Mouse (Mus musculus) stomach, embryonic 14.5 days (tissue): Measurements from ENCODE around the gene Apol6. TPM values are rescaled to one million over a fixed set of nuclear protein-coding genes. Genes with fewer than 3 reads are reported as not detected.

Experiments
- ATAC-seq: fragments of 200-750 bp; cut with Nextera tagmentation; 2 replicates; pipeline ENCODE4 v1.8.0; 2017; ENCODE audit warnings: low read depth, moderate TSS enrichment; ENCODE audit not compliant: insufficient number of reproducible peaks, insufficient read depth, low FRiP score
- H3K27ac ChIP-seq: fragments of 300-500 bp; sonication (generic); 2 replicates; pipeline ENCODE4 v1.5.1; 2014; ENCODE audit warnings: mild to moderate bottlenecking, low read length, moderate library complexity, mixed read lengths
- H3K27me3 ChIP-seq: fragments of 300-500 bp; sonication (generic); 2 replicates; pipeline ENCODE4 v1.6.1; 2014; ENCODE audit warnings: low read length, control low read depth, mixed read lengths; ENCODE audit not compliant: control insufficient read depth, insufficient read depth
- H3K36me3 ChIP-seq: fragments of 300-500 bp; sonication (generic); 2 replicates; pipeline ENCODE4 v1.6.1; 2014; ENCODE audit warnings: mild to moderate bottlenecking, control low read depth, low read length, moderate library complexity, mixed read lengths; ENCODE audit not compliant: control insufficient read depth, insufficient read depth
- H3K4me1 ChIP-seq: fragments of 300-500 bp; sonication (generic); 2 replicates; pipeline ENCODE4 v1.6.1; 2014; ENCODE audit warnings: low read length, control low read depth, mixed read lengths; ENCODE audit not compliant: control insufficient read depth, insufficient read depth
- H3K4me2 ChIP-seq: fragments of 300-500 bp; sonication (generic); replicated peaks from 2 replicates; pipeline ENCODE4 v1.6.1; 2014; ENCODE audit warnings: low read depth, low read length, control low read depth
- H3K4me3 ChIP-seq: fragments of 300-500 bp; sonication (generic); 2 replicates; pipeline ENCODE4 v1.5.1; 2014; ENCODE audit warnings: low read depth, low read length, control low read depth
- H3K9ac ChIP-seq: fragments of 300-500 bp; sonication (generic); replicated peaks from 2 replicates; pipeline ENCODE4 v1.6.1; 2014; ENCODE audit warnings: low read depth, mild to moderate bottlenecking, control low read depth, low read length, moderate library complexity, mixed read lengths
- H3K9me3 ChIP-seq: fragments of 300-500 bp; sonication (generic); 2 replicates; pipeline ENCODE4 v1.6.1; 2016; ENCODE audit warnings: low read depth, low read length, control low read depth; ENCODE audit not compliant: control insufficient read depth
- WGBS: fragments of 180-500 bp; shearing (Covaris S2); extraction: QIAGEN DNeasy Blood & Tissue Kit; methylation state at CpG from one replicate; pipeline ENCODE4 v1.1.7; 2014; 5-methylcytosine and 5-hydroxymethylcytosine counted together
- polyA plus RNA-seq: library from polyadenylated mRNA; unstranded; fragments of >200 nt; fragmentation: Nextera tagmentation; extraction: Ambion mirVana; gene quantifications from 2 replicates; pipeline ENCODE4 v1.2.1, GENCODE M21; 2014

Gene Apol6
- polyA plus RNA-seq, 1 experiment from 2014 or later, result 0.12 TPM

DNA sequence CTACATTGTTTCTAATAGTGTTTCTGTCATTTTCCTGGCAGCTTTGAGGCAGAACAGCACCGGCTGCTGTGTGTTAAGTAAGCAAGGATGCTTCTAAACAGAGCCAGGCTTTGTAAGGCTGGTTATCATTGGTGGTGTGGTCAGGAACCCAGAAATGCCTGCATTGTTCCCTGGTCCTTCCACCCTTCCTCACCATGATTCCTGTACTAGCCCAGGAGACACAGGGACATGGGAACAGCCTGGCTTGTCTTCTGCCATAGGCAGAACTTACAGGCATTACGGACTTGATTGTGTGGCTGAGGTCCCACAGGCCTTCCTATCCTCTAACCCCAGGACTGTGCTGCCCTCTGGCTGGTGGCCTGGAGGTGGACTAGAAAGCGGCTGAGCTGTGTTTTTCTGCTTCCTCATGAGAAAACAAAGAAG, 23.9 kb downstream of the Apol6 start:
- no peak overlapping the region for H3K4me2 ChIP-seq
- ATAC-seq, result no peak
- H3K4me1 ChIP-seq, result peaks cover 5% of the 10 kb centered on the region; the same call in 1 of the 2 replicates
- no peaks in the 10 kb centered on the region for H3K36me3 ChIP-seq
- H3K27me3 ChIP-seq, result no peaks in the 10 kb centered on the region
- no peak overlapping the region for H3K9ac ChIP-seq
- 49% methylated on average over 3 of the region's 3 CpGs for WGBS
- no peak overlapping the region for H3K27ac ChIP-seq
- no peaks in the 10 kb centered on the region for H3K9me3 ChIP-seq
- H3K4me3 ChIP-seq, result no peak overlapping the region

GRCm38 (mm10) chr15:77069019-77069418, 24.5 kb downstream of the Apol6 start:
- Histone ChIP-seq H3K9me3 (no peaks in the 10 kb centered on the region), H3K27me3 (no peaks in the 10 kb centered on the region), H3K9ac (no peak overlapping the region), H3K36me3 (no peaks in the 10 kb centered on the region), H3K4me1 (peaks cover 5% of the 10 kb centered on the region; the same call in 1 of the 2 replicates), H3K4me3 (no peak overlapping the region), H3K27ac (no peak overlapping the region), H3K4me2 (no peak overlapping the region)
- no peak for ATAC-seq
- WGBS, result 83% methylated on average over 3 of the region's 3 CpGs

DNA sequence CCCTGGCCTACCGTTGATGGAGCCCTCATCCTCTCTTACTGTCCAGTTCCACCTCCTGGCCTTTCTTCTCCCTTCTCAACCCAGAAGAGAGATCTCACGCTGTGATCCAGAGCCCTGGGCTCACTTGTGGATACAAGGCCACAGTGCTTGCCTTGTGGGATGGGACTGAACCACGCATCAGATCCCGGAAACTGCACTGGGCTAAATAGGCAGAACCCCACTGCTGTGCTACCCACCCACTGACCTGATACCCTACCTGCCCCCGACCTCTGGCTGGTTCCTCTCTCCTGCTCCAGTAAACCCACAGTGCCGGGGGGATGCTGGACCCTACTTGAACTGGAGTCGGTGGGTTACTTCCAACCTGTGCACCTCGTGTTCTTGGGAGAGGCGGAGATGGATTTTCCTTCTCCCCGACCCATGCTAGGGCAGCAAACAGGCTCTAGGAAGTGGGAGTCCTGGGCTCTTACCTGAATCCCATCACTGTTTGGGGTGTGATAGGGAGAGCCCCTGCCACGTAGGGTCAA, 26.3 kb downstream of the Apol6 start:
- no peak for ATAC-seq
- Histone ChIP-seq H3K27ac (no peak overlapping the region), H3K9ac (no peak overlapping the region), H3K27me3 (no peaks in the 10 kb centered on the region), H3K9me3 (no peaks in the 10 kb centered on the region), H3K4me2 (no peak overlapping the region), H3K4me3 (no peak overlapping the region), H3K36me3 (no peaks in the 10 kb centered on the region), H3K4me1 (peaks cover 5% of the 10 kb centered on the region; the same call in 1 of the 2 replicates)
- WGBS, result 83% methylated on average over 11 of the region's 11 CpGs

DNA sequence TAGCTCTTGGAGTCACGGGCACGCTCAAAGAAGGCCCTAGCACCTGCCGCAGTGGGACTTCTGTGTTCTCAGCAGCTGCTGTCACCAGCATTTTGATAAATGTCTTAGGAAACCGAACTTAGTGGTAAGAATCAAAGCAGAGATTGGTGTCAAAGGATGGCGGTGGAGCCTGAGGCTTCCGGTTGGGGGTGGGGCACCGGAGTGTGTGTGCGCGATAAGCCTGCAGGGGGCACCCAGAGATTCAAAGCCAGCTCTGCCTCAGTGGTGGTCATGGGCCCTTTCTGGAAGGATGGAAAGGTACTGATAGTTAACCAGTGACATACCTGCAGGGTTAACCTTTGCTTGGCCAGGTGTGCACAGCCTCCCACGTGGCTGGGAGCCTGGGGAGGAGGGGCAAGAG, 27.0 kb downstream of the Apol6 start:
- no peaks in the 10 kb centered on the region for H3K27me3 ChIP-seq
- ATAC-seq, result peak; percentile 10; the same call in 1 of the 2 replicates
- peaks cover 2% of the 10 kb centered on the region for H3K36me3 ChIP-seq
- H3K27ac ChIP-seq, result no peak overlapping the region
- H3K4me3 ChIP-seq, result no peak overlapping the region
- no peak overlapping the region for H3K9ac ChIP-seq
- no peaks in the 10 kb centered on the region for H3K9me3 ChIP-seq
- 0 out of 2 replicates have a peak overlapping the region, but pooled peaks have one; percentile 7 for H3K4me2 ChIP-seq
- peaks cover 5% of the 10 kb centered on the region; the same call in 1 of the 2 replicates for H3K4me1 ChIP-seq
- 13% methylated on average over 10 of the region's 10 CpGs for WGBS

DNA sequence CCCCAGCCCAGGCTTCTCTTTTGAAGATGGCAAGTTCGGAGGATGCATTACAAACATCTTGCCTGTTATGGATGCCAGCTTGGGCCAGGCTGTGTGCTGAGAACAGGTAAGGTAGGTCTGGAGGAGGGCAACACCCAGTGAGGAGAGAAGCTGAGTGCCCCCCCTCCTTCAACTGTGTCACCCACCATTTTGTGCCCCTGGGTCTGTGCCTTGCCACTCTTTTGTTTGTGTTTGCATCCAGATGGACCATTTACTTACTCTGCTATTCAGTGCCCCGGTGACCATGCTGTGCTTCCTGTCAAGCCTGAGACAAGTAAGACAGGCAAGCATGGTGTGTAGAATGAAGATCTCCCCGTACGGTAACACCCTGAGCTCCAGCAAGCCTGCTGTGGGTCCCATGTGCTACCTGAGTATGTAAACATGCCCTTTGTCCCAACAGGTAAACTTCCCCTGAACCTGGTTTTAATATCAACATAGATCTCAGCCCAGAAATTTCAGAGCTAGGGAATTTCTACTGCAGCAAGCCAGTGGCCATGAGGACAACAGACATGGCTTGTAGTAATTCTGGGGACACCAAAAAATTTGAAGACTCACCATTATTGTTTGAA, 28.1 kb downstream of the Apol6 start:
- Histone ChIP-seq H3K4me3 (no peak overlapping the region), H3K27me3 (no peaks in the 10 kb centered on the region), H3K36me3 (peaks cover 12% of the 10 kb centered on the region), H3K4me1 (peaks cover 5% of the 10 kb centered on the region; the same call in 1 of the 2 replicates), H3K27ac (no peak overlapping the region), H3K9ac (no peak overlapping the region), H3K4me2 (no peak overlapping the region), H3K9me3 (no peaks in the 10 kb centered on the region)
- WGBS, result 54% methylated on average over 4 of the region's 4 CpGs
- no peak for ATAC-seq

GRCm38 (mm10) chr15:77076523-77076922, 32.0 kb downstream of the Apol6 start:
- no peak overlapping the region for H3K4me3 ChIP-seq
- H3K9ac ChIP-seq, result no peak overlapping the region
- peaks cover 21% of the 10 kb centered on the region for H3K36me3 ChIP-seq
- no peak overlapping the region for H3K4me2 ChIP-seq
- H3K27ac ChIP-seq, result no peak overlapping the region
- H3K27me3 ChIP-seq, result no peaks in the 10 kb centered on the region
- no peaks in the 10 kb centered on the region for H3K9me3 ChIP-seq
- WGBS, result 83% methylated on average over 3 of the region's 3 CpGs
- ATAC-seq, result no peak
- peaks cover 5% of the 10 kb centered on the region; the same call in 1 of the 2 replicates for H3K4me1 ChIP-seq

- Histone ChIP-seq H3K9ac (no peak overlapping the region), H3K4me2 (no peak overlapping the region), H3K36me3 (peaks cover 29% of the 10 kb centered on the region), H3K4me3 (no peak overlapping the region), H3K27me3 (no peaks in the 10 kb centered on the region), H3K4me1 (0 out of 2 replicates have a peak, but pooled peaks cover under 1% of the 10 kb centered on the region), H3K27ac (no peak overlapping the region), H3K9me3 (no peaks in the 10 kb centered on the region)
- ATAC-seq, result no peak
- WGBS, result 90% methylated on average over 9 of the region's 9 CpGs
Observed at GRCm38 (mm10) chr15:77077906-77078305, 33.4 kb downstream of the Apol6 start.

DNA sequence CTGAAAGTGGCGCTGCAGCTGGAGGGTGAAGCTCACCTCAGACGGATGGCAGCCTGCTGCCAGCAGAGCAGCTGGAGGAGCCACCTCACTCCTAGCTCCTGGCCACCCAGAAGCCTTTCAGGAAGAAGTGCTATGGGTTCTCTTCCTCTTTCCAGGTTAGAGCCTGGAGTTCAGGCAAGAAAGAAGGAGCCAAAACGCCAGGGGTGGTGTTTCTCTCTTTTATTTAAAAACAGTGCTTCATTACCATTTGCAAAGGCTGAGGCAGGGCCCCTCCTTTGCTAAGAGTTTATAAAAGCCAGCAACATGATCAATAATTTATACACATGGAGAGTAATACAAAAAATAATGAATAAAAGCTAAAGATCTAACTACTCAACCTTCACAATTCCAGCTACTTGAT, 34.3 kb downstream of the Apol6 start:
- Histone ChIP-seq H3K9ac (no peak overlapping the region), H3K9me3 (no peaks in the 10 kb centered on the region), H3K4me2 (no peak overlapping the region), H3K27me3 (no peaks in the 10 kb centered on the region), H3K4me3 (no peak overlapping the region), H3K4me1 (no peaks in the 10 kb centered on the region), H3K27ac (no peak overlapping the region), H3K36me3 (peaks cover 36% of the 10 kb centered on the region)
- 73% methylated on average over 3 of the region's 3 CpGs for WGBS
- ATAC-seq, result no peak
